ENCODE assay signal across 8 mouse cellular contexts in genomic region chr11:74770037-74770436, GRCm38 (mm10). TPM values are rescaled to one million over a fixed set of nuclear protein-coding genes. Genes with fewer than 3 reads are reported as not detected.
A peak's percentile ranks its signal among the peaks of the same experiment; 100 is the strongest.
DNase-seq lines count a peak whose midpoint lies in the region; ATAC-seq and TF ChIP-seq lines count a peak whose summit lies in the region.

No protein-coding gene starts in this region.

- H3K36me3 ChIP-seq in kidney, embryonic 16.5 days (ENCODE audit: insufficient read depth, low read length), result peaks cover 13% of the 10 kb centered on the region
- peaks cover 17% of the 10 kb centered on the region for H3K36me3 ChIP-seq in hindbrain, embryonic 14.5 days (replicated peaks; ENCODE audit: control insufficient read depth, insufficient read depth)
- H3K36me3 ChIP-seq in midbrain, embryonic 14.5 days (ENCODE audit: control insufficient read depth, insufficient read depth, low read length), result peaks cover 17% of the 10 kb centered on the region

- TF ChIP-seq CTCF in cortical plate, adult 2 months (IDR thresholded peaks at IDR 0.05; ENCODE audit: extremely low read depth, insufficient read depth, low read length), result no peak

- TF ChIP-seq POLR2A in cortical plate, adult 2 months (IDR thresholded peaks at IDR 0.05; ENCODE audit: extremely low read depth, insufficient read depth, low read length), result no peak

- H3K4me3 ChIP-seq in kidney, embryonic 16.5 days (ENCODE audit: low read length), result peak overlapping the region; percentile 82
- H3K4me3 ChIP-seq in cortical plate, adult 2 months (ENCODE audit: insufficient read depth, low read length), result peak overlapping the region; percentile 81; the same call in 1 of the 2 replicates
- peak overlapping the region; percentile 69 for H3K4me3 ChIP-seq in hindbrain, embryonic 14.5 days (replicated peaks; ENCODE audit: low read length)
- H3K4me3 ChIP-seq in midbrain, embryonic 14.5 days (replicated peaks; ENCODE audit: low read depth, low read length), result peak overlapping the region; percentile 87

- no peaks in the 10 kb centered on the region for H3K9me3 ChIP-seq in kidney, embryonic 16.5 days (ENCODE audit: low read length)
- H3K9me3 ChIP-seq in hindbrain, embryonic 14.5 days (ENCODE audit: control insufficient read depth, low read length), result no peaks in the 10 kb centered on the region
- no peaks in the 10 kb centered on the region for H3K9me3 ChIP-seq in midbrain, embryonic 14.5 days (ENCODE audit: control insufficient read depth, low read length)

- WGBS in kidney, embryonic 16.5 days, result 83% methylated on average over 9 of the region's 9 CpGs
- 84% methylated on average over 9 of the region's 9 CpGs for WGBS in hindbrain, embryonic 14.5 days
- WGBS in midbrain, embryonic 14.5 days, result 79% methylated on average over 9 of the region's 9 CpGs

- H3K4me1 ChIP-seq in kidney, embryonic 16.5 days (ENCODE audit: insufficient read depth, low read length), result peaks cover 15% of the 10 kb centered on the region
- peaks cover 4% of the 10 kb centered on the region; the same call in 1 of the 2 replicates for H3K4me1 ChIP-seq in cortical plate, adult 2 months (ENCODE audit: control insufficient read depth, insufficient read depth, low read length)
- peaks cover 11% of the 10 kb centered on the region for H3K4me1 ChIP-seq in hindbrain, embryonic 14.5 days (replicated peaks; ENCODE audit: control insufficient read depth, insufficient read depth, low read length)
- H3K4me1 ChIP-seq in midbrain, embryonic 14.5 days (ENCODE audit: control insufficient read depth, insufficient read depth, low read length), result peaks cover 19% of the 10 kb centered on the region

- no peak for DNase-seq in kidney, adult 18-20 months
- no peak for DNase-seq in hindbrain, embryonic 14.5 days (ENCODE audit: low spot score)
- DNase-seq in midbrain, embryonic 14.5 days, result no peak
- no peak for DNase-seq in thymus, postnatal 36 days
- no peak for DNase-seq in gastrocnemius, adult 8-10 months (ENCODE audit: low spot score in 2 of 2)

- H3K27ac ChIP-seq in kidney, embryonic 16.5 days (ENCODE audit: low read length), result 0 out of 2 replicates have a peak overlapping the region, but pooled peaks have one; percentile 66
- H3K27ac ChIP-seq in cortical plate, adult 2 months (ENCODE audit: insufficient read depth, low read length), result no peak overlapping the region
- peak overlapping the region; percentile 94 for H3K27ac ChIP-seq in hindbrain, embryonic 14.5 days
- H3K27ac ChIP-seq in midbrain, embryonic 14.5 days (replicated peaks; ENCODE audit: low read depth, low read length), result peak overlapping the region; percentile 95

- ATAC-seq in kidney, embryonic 16.5 days (ENCODE audit: low FRiP score, low TSS enrichment), result no peak
- ATAC-seq in hindbrain, embryonic 14.5 days (ENCODE audit: low FRiP score), result 0 out of 2 replicates have a peak, but pooled peaks have one; percentile 8
- no peak for ATAC-seq in midbrain, embryonic 14.5 days (ENCODE audit: low FRiP score, low TSS enrichment)
- ATAC-seq in cerebellum, adult (ENCODE audit: insufficient number of reproducible peaks, low FRiP score, low TSS enrichment), result no peak

- peak overlapping the region; percentile 75 for H3K4me2 ChIP-seq in kidney, embryonic 16.5 days (replicated peaks; ENCODE audit: low read depth, low read length)
- peak overlapping the region; percentile 60 for H3K4me2 ChIP-seq in hindbrain, embryonic 14.5 days (replicated peaks)
- H3K4me2 ChIP-seq in midbrain, embryonic 14.5 days (ENCODE audit: low read length), result peak overlapping the region; percentile 85

- H3K9ac ChIP-seq in kidney, embryonic 16.5 days (replicated peaks; ENCODE audit: low read length), result peak overlapping the region; percentile 86
- peak overlapping the region; percentile 86 for H3K9ac ChIP-seq in hindbrain, embryonic 14.5 days
- H3K9ac ChIP-seq in midbrain, embryonic 14.5 days (replicated peaks; ENCODE audit: low read length), result peak overlapping the region; percentile 92

- H3K27me3 ChIP-seq in kidney, embryonic 16.5 days (ENCODE audit: insufficient read depth, low read length), result no peaks in the 10 kb centered on the region
- no peaks in the 10 kb centered on the region for H3K27me3 ChIP-seq in hindbrain, embryonic 14.5 days (ENCODE audit: control insufficient read depth, insufficient read depth, low read length)
- no peaks in the 10 kb centered on the region for H3K27me3 ChIP-seq in midbrain, embryonic 14.5 days (ENCODE audit: control insufficient read depth, insufficient read depth, low read length)

RNA-seq across cellular contexts. Expression of gene Mettl16, which starts 0.6 kb away (rescaled TPM):
- 53.3 and 59.4 TPM in 2 replicates for polyA plus RNA-seq in kidney, embryonic 16.5 days (2015; fragmentation: Nextera tagmentation; extraction: Ambion mirVana)
- polyA plus RNA-seq in cortical plate, adult 2 months (2012; rRNA removed), result 14.4 and 15.1 TPM in 2 replicates
- 35.2 and 36.8 TPM in 2 replicates for polyA plus RNA-seq in hindbrain, embryonic 14.5 days (2014; fragmentation: Nextera tagmentation; extraction: Ambion mirVana)
- polyA plus RNA-seq in midbrain, embryonic 14.5 days (2014; fragmentation: Nextera tagmentation; extraction: Ambion mirVana), result 34.4 and 41.1 TPM in 2 replicates
- 10 to 100 TPM; 10.7 to 16.3 (median 12.4) TPM for total RNA-seq in gastrocnemius, adult 8-10 months (2022)

RNA-seq across cellular contexts. Expression of gene Pafah1b1, which starts 45.6 kb away (rescaled TPM):
- polyA plus RNA-seq in kidney, embryonic 16.5 days (2015; fragmentation: Nextera tagmentation; extraction: Ambion mirVana), result 34.4 and 36.9 TPM in 2 replicates
- 177 and 180 TPM in 2 replicates for polyA plus RNA-seq in cortical plate, adult 2 months (2012; rRNA removed)
- 110 and 111 TPM in 2 replicates for polyA plus RNA-seq in hindbrain, embryonic 14.5 days (2014; fragmentation: Nextera tagmentation; extraction: Ambion mirVana)
- 105 and 120 TPM in 2 replicates for polyA plus RNA-seq in midbrain, embryonic 14.5 days (2014; fragmentation: Nextera tagmentation; extraction: Ambion mirVana)
- 100 to 1,000 TPM; 107 to 135 (median 112) TPM for total RNA-seq in gastrocnemius, adult 8-10 months (2022)
